22 mouse cellular contexts compared by ENCODE assay signal in the genomic region with DNA sequence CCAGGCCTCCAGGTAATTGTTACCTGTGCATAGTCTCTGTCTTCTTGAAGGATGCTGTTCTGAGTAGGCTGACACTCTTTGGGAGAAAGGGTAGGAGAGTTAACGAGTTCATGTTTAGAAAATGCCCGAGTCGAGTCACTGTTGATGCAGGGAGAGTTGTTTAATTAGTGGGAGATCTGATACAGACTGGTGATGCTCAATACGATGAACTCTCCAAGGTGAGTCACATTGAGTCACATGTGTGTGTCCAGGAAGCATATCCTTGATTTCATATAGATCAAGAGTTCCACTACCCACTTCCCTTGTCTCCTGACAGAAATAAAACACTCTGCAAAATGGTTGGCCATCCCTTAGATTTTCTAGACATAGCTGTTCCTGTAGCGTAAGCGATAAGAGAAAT.
A peak's percentile ranks its signal among the peaks of the same experiment; 100 is the strongest.
DNase-seq lines count a peak whose midpoint lies in the region; TF ChIP-seq lines count a peak whose summit lies in the region.
"Had no signal": no experiment of that assay in that cellular context is flagged by ENCODE, and none has a peak within 500 bp of the region (broad histone marks: within the 10 kb centered on the region; RNA-seq: fewer than 3 reads in every experiment).

No protein-coding gene starts in this region.

- H3K27me3 ChIP-seq in heart, adult 2 months (ENCODE audit: control insufficient read depth, insufficient read depth, low read length) = no peaks in the 10 kb centered on the region
- H3K27me3 ChIP-seq in spleen, adult 2 months (ENCODE audit: control insufficient read depth, insufficient read depth, low read length) = no peaks in the 10 kb centered on the region
- H3K27me3 ChIP-seq in C2C12 (ENCODE audit: control insufficient read depth, insufficient read depth, insufficient read length) = no peaks in the 10 kb centered on the region
- H3K27me3 ChIP-seq: embryonic facial prominence, embryonic 13.5 days; limb, embryonic 15.5 days; Patski had no signal

- H3ac ChIP-seq in C2C12 (ENCODE audit: control insufficient read depth, insufficient read length, low read depth) = no peak overlapping the region

- peak overlapping the region; percentile 37 for H3K27ac ChIP-seq in heart, adult 2 months
- H3K27ac ChIP-seq in spleen, adult 2 months (ENCODE audit: insufficient read depth, low read length) = peak overlapping the region; percentile 56
- H3K27ac ChIP-seq: embryonic facial prominence, embryonic 13.5 days; layer of hippocampus, adult 2 months; limb, embryonic 15.5 days; liver, embryonic 14.5 days had no signal

- WGBS in heart, adult 2 months = 48% methylated on average over 6 of the region's 6 CpGs
- WGBS in spleen, adult 2 months = 72% methylated on average over 6 of the region's 6 CpGs

- H3K79me3 ChIP-seq in C2C12 (ENCODE audit: low read depth) = peaks cover 64% of the 10 kb centered on the region

- H3K4me1 ChIP-seq in heart, adult 2 months (ENCODE audit: control insufficient read depth, insufficient read depth, low read length) = peaks cover 36% of the 10 kb centered on the region
- H3K4me1 ChIP-seq in spleen, adult 2 months (ENCODE audit: control insufficient read depth, insufficient read depth, insufficient read length) = peaks cover 49% of the 10 kb centered on the region; the same call in 1 of the 2 replicates

- DNase-seq in heart, adult 2 months = no peak
- DNase-seq in heart, postnatal 25 days (ENCODE audit: low spot score) = no peak
- no peak for DNase-seq in spleen, adult 2 months (ENCODE audit: low read depth in 1 of 2, low spot score in 2 of 2)
- no peak for DNase-seq in spleen, postnatal 10 days (ENCODE audit: low spot score in 2 of 2)
- peak; percentile 77 for DNase-seq in induced T-regulatory cell, adult 2 months (ENCODE audit: low read depth)
- no peak for DNase-seq in MN1 (ENCODE audit: low spot score)
- DNase-seq in kidney, postnatal 36 days = no peak
- DNase-seq: adrenal gland, postnatal 25 days; cerebellum, adult 11-12 months; cerebellum, adult 9-11 months; heart, postnatal 14 days; kidney, adult 9 months; kidney, postnatal 25 days; lung, embryonic 14.5 days had no signal

- intact Hi-C loops in heart, adult 2 months (cut with DNase I) = no loop called here
- intact Hi-C loops in heart, postnatal 25 days (cut with DNase I) = no loop called here

- no peak for TF ChIP-seq POLR2A in heart, adult 2 months (IDR thresholded peaks at IDR 0.05; ENCODE audit: insufficient read depth, low read depth, low read length)
- no peak for TF ChIP-seq POLR2A in spleen, adult 2 months (IDR thresholded peaks at IDR 0.05; ENCODE audit: low read depth, low read length)

- TF ChIP-seq CTCF in heart, adult 2 months (IDR thresholded peaks at IDR 0.05) = no peak
- no peak for TF ChIP-seq CTCF in spleen, adult 2 months (IDR thresholded peaks at IDR 0.05; ENCODE audit: extremely low read depth, insufficient read depth, insufficient read length, insufficient replicate concordance)
- no peak for TF ChIP-seq CTCF in C2C12 (IDR thresholded peaks at IDR 0.05; ENCODE audit: control insufficient read depth, insufficient read depth, insufficient read length)

- peak overlapping the region; percentile 19; the same call in 1 of the 2 replicates for H3K9ac ChIP-seq in heart, adult 2 months (ENCODE audit: low read depth, low read length)
- H3K9ac ChIP-seq: embryonic facial prominence, embryonic 13.5 days; limb, embryonic 15.5 days; liver, embryonic 14.5 days; lung, embryonic 14.5 days had no signal

- no peak overlapping the region for H3K4me3 ChIP-seq in heart, adult 2 months
- no peak overlapping the region for H3K4me3 ChIP-seq in spleen, adult 2 months (ENCODE audit: extremely low read depth, insufficient read depth, insufficient read length)
- H3K4me3 ChIP-seq in C2C12 (ENCODE audit: insufficient read depth, poor library complexity, severe bottlenecking) = no peak overlapping the region
- H3K4me3 ChIP-seq: embryonic facial prominence, embryonic 13.5 days; erythroblast, embryonic 14.5 days; layer of hippocampus, adult 2 months; limb, embryonic 15.5 days had no signal

- TF ChIP-seq EP300 in heart, adult 2 months (IDR thresholded peaks at IDR 0.05; ENCODE audit: insufficient read depth, low read depth, low read length) = no peak

- H3K79me2 ChIP-seq in heart, adult 2 months (replicated peaks; ENCODE audit: control insufficient read depth, insufficient read depth, low read length) = peaks cover 7% of the 10 kb centered on the region
- peaks cover 89% of the 10 kb centered on the region for H3K79me2 ChIP-seq in C2C12 (ENCODE audit: control insufficient read depth, insufficient read depth)

- peaks cover 57% of the 10 kb centered on the region for H3K36me3 ChIP-seq in heart, adult 2 months (ENCODE audit: control insufficient read depth, insufficient read depth, low read length)
- H3K36me3 ChIP-seq in spleen, adult 2 months (ENCODE audit: control insufficient read depth, insufficient read depth, low read length) = peaks cover 26% of the 10 kb centered on the region
- H3K36me3 ChIP-seq in C2C12 (ENCODE audit: control insufficient read depth, insufficient read depth) = peaks cover 5% of the 10 kb centered on the region
- H3K36me3 ChIP-seq: embryonic facial prominence, embryonic 13.5 days; G1E; limb, embryonic 15.5 days had no signal

TF ChIP-seq in C2C12, 6 proteins besides CTCF, POLR2A, EP300 and RAD21:
- no peak for TF ChIP-seq MYOD1 (IDR thresholded peaks at IDR 0.05; ENCODE audit: control insufficient read depth, insufficient read length, low read depth)
- TF ChIP-seq FOSL1 (IDR thresholded peaks at IDR 0.05; ENCODE audit: insufficient read depth, low read length, poor library complexity, severe bottlenecking) = peak; percentile 12
- peak; percentile 51 for TF ChIP-seq USF1 (IDR thresholded peaks at IDR 0.05; ENCODE audit: low read depth)
- TF ChIP-seq MAX (IDR thresholded peaks at IDR 0.05) = no peak
